Mouse (Mus musculus) liver, embryonic 11.5 days (tissue): ENCODE results near the gene Ubc. TPM values are rescaled to one million over a fixed set of nuclear protein-coding genes. Genes with fewer than 3 reads are reported as not detected.
"Not testable (repeated sequence)": the region's sequence is repeated elsewhere in the genome, so short reads cannot be mapped to it uniquely, and the experiment has no call there.

ENCODE experiments used
- ATAC-seq: fragments of 200-750 bp; cut with Nextera tagmentation; replicated peaks from 2 replicates; pipeline ENCODE4 v1.8.0; 2017; ENCODE audit warnings: moderate number of reproducible peaks, mild to moderate bottlenecking, moderate TSS enrichment, moderate library complexity; ENCODE audit not compliant: low FRiP score
- DNase-seq: peaks from one replicate; pipeline ENCODE4 v3.0.0-alpha.2; 2017; ENCODE audit warnings: low spot score
- H3K27ac ChIP-seq: fragments of 300-500 bp; sonication (generic); 2 replicates; pipeline ENCODE4 v1.5.1; 2014; ENCODE audit warnings: mild to moderate bottlenecking, low read depth, low read length, control low read depth
- H3K27me3 ChIP-seq: fragments of 300-500 bp; sonication (generic); replicated peaks from 2 replicates; pipeline ENCODE4 v1.6.1; 2014; ENCODE audit warnings: low read length, mixed read lengths; ENCODE audit not compliant: control insufficient read depth, insufficient read depth
- H3K36me3 ChIP-seq: fragments of 300-500 bp; sonication (generic); 2 replicates; pipeline ENCODE4 v1.6.1; 2014; ENCODE audit warnings: mild to moderate bottlenecking, low read length, moderate library complexity, mixed read lengths; ENCODE audit not compliant: control insufficient read depth, insufficient read depth
- H3K4me1 ChIP-seq: fragments of 300-500 bp; sonication (generic); replicated peaks from 2 replicates; pipeline ENCODE4 v1.6.1; 2014; ENCODE audit warnings: low read length, mixed read lengths; ENCODE audit not compliant: control insufficient read depth, insufficient read depth
- H3K4me2 ChIP-seq: fragments of 300-500 bp; sonication (generic); 2 replicates; pipeline ENCODE4 v1.6.1; 2014; ENCODE audit warnings: mild to moderate bottlenecking, control low read depth, moderate library complexity
- H3K4me3 ChIP-seq: fragments of 300-500 bp; sonication (generic); 2 replicates; pipeline ENCODE4 v1.5.1; 2014; ENCODE audit warnings: low read depth, low read length, control low read depth
- H3K9ac ChIP-seq: fragments of 300-500 bp; sonication (generic); 2 replicates; pipeline ENCODE4 v1.6.1; 2014; ENCODE audit warnings: low read depth, low read length, control low read depth
- H3K9me3 ChIP-seq: fragments of 300-500 bp; sonication (generic); 2 replicates; pipeline ENCODE4 v1.6.1; 2016; ENCODE audit warnings: low read length, inconsistent platforms, mixed read lengths; ENCODE audit not compliant: control insufficient read depth
- WGBS: fragments of 180-500 bp; shearing (Covaris S2); extraction: QIAGEN DNeasy Blood & Tissue Kit; methylation state at CpG from one replicate; pipeline ENCODE4 v1.1.7; 2014; 5-methylcytosine and 5-hydroxymethylcytosine counted together
- polyA plus RNA-seq: library from polyadenylated mRNA; unstranded; fragments of >200 nt; fragmentation: Nextera tagmentation; extraction: Ambion mirVana; gene quantifications from 2 replicates; pipeline ENCODE4 v1.2.1, GENCODE M21; 2014

Gene Ubc
- polyA plus RNA-seq, 1 experiment from 2014 or later = 772 TPM

GRCm38 (mm10) chr5:125389131-125389578 lies 847 bp downstream of the Ubc start, which contains the start of gene Gm10382:
Gene Gm10382 (plus strand): TSS chr5:125389322.
- H3K27ac ChIP-seq = peak within 1 kb of the TSS; percentile 94
- DNase-seq = peak; percentile 86
- H3K27me3 ChIP-seq = no peaks in the 10 kb centered on the region
- peaks cover 12% of the 10 kb centered on the region for H3K36me3 ChIP-seq
- ATAC-seq = peak; percentile 39
- H3K9ac ChIP-seq = peak within 1 kb of the TSS; percentile 97
- peak within 1 kb of the TSS; percentile 76 for H3K4me2 ChIP-seq
- H3K4me1 ChIP-seq = peaks cover 26% of the 10 kb centered on the region
- H3K4me3 ChIP-seq = peak within 1 kb of the TSS; percentile 95
- WGBS = 1% methylated on average over 41 of the region's 41 CpGs
- H3K9me3 ChIP-seq = no peaks in the 10 kb centered on the region

DNA sequence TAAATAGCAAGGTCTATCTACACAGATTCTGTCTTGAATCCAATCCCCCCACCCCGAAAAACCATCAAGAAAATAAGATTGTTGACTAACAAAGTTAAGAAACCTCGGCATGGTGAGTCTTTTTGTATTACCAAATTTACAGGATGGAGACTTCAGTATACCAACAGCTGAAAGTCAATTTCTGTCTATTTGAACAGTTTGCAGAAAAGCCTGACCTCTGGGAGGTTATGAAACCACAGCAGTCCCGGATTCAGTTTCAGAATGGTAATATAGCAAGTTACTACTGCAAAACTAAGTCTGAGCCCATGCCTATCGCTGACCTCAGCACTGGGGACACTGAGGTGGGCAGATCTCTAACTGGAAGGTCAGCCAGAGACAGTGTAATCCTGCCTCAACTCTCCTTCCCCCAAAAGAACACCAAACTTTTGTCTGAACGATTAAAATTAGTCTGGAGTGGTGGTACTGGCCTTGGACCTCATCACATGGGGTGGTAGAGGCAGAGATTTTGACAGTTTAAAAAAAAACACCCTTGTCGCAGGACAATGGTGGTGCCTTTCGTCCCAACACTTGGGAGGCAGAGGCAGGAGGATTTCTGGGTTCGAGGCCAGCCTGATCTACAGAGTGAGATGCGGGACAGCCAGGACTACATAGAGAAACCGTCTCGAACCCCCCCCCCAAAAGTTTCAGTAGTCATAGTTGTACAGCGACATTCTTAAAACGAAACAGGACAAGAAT lies 1.5 kb downstream of the Ubc start:
- ATAC-seq (no peak), DNase-seq (no peak)
- no peaks in the 10 kb centered on the region for H3K27me3 ChIP-seq
- H3K9me3 ChIP-seq = no peaks in the 10 kb centered on the region
- H3K9ac ChIP-seq = peak overlapping the region; percentile 97
- peak overlapping the region; percentile 95 for H3K4me3 ChIP-seq
- H3K27ac ChIP-seq = peak overlapping the region; percentile 94
- H3K36me3 ChIP-seq = peaks cover 12% of the 10 kb centered on the region
- WGBS = 21% methylated on average over 13 of the region's 13 CpGs
- peaks cover 20% of the 10 kb centered on the region for H3K4me1 ChIP-seq
- peak overlapping the region; percentile 76 for H3K4me2 ChIP-seq

GRCm38 (mm10) chr5:125387295-125387694 lies 2.7 kb downstream of the Ubc start:
- H3K27ac ChIP-seq, H3K27me3 ChIP-seq, H3K4me2 ChIP-seq, H3K9ac ChIP-seq, H3K9me3 ChIP-seq, H3K4me3 ChIP-seq, DNase-seq, ATAC-seq: not testable (repeated sequence)
- peaks cover 16% of the 10 kb centered on the region for H3K4me1 ChIP-seq
- WGBS = 89% methylated on average over 5 of the region's 6 CpGs
- peaks cover 12% of the 10 kb centered on the region for H3K36me3 ChIP-seq

DNA sequence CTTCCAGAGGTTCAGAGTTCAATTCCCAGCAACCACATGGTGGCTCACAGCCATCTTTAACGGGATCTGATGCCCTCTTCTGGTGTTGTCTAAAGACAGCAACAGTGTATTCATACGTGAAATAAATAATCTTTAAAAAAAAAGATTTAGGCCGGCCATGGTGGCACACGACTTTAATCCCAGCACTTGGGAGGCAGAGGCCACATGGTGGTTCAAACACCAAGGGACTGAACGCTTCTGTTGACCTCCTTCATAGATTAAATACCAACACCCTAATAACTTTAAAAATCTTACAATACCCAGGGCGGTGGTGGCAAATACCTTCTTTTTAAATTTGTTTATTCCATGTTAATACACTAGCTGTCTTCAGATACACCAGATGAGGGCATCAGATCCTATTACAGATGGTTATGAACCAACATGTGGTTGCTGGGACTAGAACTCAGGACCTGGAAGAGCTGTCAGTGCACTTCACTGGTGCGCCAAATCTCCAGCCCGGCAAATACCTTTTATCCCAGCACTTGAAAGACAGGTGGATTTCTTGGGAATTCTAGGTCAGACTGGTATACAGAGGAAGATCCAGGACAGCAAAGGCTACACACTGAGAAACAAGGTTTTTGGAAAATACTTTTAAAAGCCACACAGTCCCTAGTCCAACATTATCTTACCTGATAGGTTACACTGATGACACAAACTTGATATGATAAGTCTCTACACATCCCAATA lies 4.6 kb downstream of the Ubc start:
- no peak for ATAC-seq
- no peak overlapping the region for H3K4me3 ChIP-seq
- WGBS = 78% methylated on average over 8 of the region's 8 CpGs

GRCm38 (mm10) chr5:125384512-125385214 lies 5.3 kb downstream of the Ubc start:
- no peak overlapping the region for H3K27ac ChIP-seq
- no peak for DNase-seq
- H3K9ac ChIP-seq = no peak overlapping the region
- H3K9me3 ChIP-seq = no peaks in the 10 kb centered on the region
- H3K4me2 ChIP-seq = no peak overlapping the region
- 88% methylated on average over 2 of the region's 2 CpGs for WGBS
- no peak for ATAC-seq
- peaks cover 12% of the 10 kb centered on the region for H3K36me3 ChIP-seq
- H3K4me3 ChIP-seq = no peak overlapping the region
- no peaks in the 10 kb centered on the region for H3K27me3 ChIP-seq
- peaks cover 7% of the 10 kb centered on the region for H3K4me1 ChIP-seq

More for the DNA sequence above, 4.6 kb downstream of the Ubc start:
- no peaks in the 10 kb centered on the region for H3K27me3 ChIP-seq
- peaks cover 9% of the 10 kb centered on the region for H3K4me1 ChIP-seq
- no peak overlapping the region for H3K9ac ChIP-seq
- H3K27ac ChIP-seq = no peak overlapping the region
- no peaks in the 10 kb centered on the region for H3K9me3 ChIP-seq
- H3K36me3 ChIP-seq = peaks cover 12% of the 10 kb centered on the region
- no peak overlapping the region for H3K4me2 ChIP-seq
- no peak for DNase-seq

DNA sequence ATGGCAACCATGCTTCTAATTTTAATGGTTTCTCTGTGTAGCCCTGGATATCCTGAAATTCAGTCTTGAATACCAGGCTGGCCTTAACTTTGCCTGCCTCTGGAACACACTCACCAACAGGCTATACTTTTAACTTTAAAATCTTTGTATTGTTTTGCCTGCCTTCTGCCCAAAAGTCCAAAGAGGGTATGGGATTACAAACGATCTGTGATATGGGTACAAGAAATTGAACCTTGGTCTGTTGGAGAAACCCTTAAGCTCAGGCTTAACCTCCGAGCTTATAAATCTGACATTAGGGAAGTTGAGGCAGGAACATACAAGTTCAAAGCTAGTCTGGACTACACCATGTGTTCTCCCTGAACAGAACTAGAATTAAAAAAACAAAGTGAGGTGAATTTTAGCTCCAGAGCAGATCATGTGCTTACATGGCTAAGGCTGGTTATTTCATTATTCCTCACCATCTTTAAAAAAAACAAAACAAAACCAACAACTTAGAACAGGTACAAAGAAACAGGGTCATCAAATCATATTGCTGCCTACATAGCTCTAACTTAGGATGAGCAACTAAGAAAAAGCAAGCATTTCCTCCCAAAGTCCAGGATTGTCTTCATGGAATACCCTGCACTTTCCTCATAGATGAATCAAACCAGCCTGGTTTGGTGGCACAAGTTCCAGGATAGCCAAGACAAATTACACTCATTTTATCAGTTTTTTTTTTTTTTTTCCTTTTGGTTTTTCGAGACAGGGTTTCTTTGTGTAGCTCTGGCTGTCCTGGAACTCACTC lies 6.2 kb downstream of the Ubc start:
- no peak overlapping the region for H3K27ac ChIP-seq
- DNase-seq (no peak), ATAC-seq (no peak)
- H3K36me3 ChIP-seq = peaks cover 12% of the 10 kb centered on the region
- H3K4me2 ChIP-seq = no peak overlapping the region
- H3K27me3 ChIP-seq = no peaks in the 10 kb centered on the region
- 73% methylated on average over 3 of the region's 3 CpGs for WGBS
- no peak overlapping the region for H3K9ac ChIP-seq
- H3K9me3 ChIP-seq = no peaks in the 10 kb centered on the region
- H3K4me1 ChIP-seq = peaks cover 7% of the 10 kb centered on the region
- H3K4me3 ChIP-seq = no peak overlapping the region

DNA sequence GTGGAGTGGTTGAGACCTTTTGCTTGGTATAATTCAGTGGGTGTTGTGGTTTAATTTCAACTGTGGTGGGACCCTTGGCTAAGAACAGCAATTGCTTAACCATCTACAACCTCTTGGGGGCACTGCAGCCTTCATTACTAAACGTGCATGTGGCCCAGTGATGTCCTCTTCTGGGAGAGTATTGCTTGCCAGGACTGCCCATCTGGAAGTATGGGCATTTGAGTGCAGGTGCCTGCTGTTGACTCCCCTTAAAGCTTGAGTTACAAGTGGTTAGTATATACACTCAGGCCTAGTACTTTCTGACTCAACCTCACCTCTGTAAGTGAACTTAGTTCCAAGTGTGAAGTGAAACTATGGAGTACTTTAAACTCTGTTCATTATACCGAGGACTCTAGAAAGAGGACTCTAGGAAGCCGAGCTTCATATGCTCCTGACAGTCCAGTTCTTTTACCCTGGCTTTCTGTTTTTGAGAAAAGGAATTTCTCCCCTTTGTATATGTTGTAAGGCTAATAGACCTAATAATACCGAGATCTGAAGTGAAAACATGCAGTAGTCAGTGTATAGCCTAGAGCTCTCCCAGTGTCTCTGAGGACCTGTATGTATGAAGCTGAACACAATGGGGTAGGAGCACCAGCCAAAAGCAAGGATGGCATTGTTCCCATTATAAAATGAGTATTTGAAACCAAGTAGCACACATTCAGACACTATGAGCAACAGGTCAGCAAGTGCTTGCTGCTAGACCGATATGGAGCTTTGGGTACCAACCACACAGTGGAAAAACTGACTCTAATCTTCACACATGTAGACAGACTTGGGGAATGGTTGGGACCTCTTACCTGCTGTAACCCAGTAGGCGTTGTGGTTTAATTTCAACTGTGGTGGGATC lies 7.1 kb downstream of the Ubc start:
- Histone ChIP-seq H3K36me3 (peaks cover 6% of the 10 kb centered on the region), H3K9ac (no peak overlapping the region), H3K4me1 (no peaks in the 10 kb centered on the region), H3K27ac (no peak overlapping the region), H3K9me3 (no peaks in the 10 kb centered on the region), H3K4me2 (no peak overlapping the region), H3K27me3 (no peaks in the 10 kb centered on the region), H3K4me3 (no peak overlapping the region)
- DNase-seq (no peak), ATAC-seq (peak; percentile 62)
- 46% methylated on average over 6 of the region's 6 CpGs for WGBS
